Mouse (Mus musculus): ENCODE measurements around the gene Nucb1.
"Not testable (repeated sequence)": the region's sequence is repeated elsewhere in the genome, so short reads cannot be mapped to it uniquely, and the experiment has no call there.

Gene Nucb1

DNA sequence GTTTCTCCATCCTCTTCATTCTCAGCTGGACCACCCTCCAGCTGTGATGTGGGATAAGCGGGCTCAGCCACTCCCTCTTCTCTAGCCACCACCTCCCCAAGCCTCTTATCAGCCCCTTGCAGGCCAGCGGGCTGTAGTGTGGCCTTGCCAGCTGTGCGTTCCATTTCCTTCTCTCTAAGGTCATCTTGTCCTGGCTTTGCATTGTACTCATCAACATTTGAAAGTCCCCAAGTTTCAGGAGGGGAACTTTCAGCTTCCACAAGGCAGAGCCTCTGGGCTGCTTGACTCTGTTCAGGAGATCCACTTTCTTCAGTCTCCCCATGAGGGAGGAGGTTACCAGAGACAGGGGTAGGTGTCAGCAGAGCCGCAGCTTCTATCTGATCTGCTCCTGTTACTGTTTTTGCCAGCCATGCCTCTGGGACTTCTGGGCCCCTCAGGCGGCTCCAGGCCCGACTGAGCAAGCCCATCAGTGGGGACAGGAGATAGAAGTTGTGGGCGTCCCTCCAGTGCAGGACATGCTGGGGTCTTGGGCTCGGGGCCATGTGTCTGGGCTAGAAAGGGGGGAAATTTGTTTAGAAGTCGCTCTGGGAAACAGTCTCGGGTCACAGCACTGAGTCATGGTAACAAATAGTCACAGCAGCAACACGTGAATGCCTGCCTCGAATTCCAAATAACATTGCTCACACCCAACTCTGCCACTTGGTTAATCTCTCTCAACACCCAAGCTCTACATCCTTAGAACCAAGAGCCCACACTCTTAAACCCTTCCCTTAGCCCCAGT is 14.8 kb upstream of the Nucb1 start:
- no peak for DNase-seq

DNA sequence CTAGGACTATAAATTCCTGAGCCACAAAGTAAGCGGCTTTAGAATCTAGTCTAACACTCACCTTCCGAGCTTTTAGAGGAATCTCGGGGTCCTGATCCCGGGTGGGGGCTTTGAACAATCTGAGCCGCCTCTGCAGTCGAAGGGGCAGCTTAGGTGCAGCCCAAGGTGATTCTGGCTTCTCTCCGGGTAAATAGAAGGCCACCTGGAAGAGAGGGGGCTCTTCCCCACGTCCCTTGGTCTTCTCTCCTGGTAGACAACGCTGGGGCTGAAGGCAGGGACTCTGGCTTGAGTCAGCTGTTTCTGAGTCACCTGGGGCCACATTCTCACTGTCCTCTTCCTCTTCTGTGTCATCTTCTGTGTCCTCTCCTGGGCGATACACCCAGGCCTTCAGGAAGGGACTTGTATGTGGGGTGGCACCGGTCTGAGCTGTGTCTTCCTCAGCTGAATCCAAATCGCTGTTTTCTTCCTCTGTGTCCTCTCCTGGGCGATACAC is 13.5 kb upstream of the Nucb1 start:
- no peak for DNase-seq

DNA sequence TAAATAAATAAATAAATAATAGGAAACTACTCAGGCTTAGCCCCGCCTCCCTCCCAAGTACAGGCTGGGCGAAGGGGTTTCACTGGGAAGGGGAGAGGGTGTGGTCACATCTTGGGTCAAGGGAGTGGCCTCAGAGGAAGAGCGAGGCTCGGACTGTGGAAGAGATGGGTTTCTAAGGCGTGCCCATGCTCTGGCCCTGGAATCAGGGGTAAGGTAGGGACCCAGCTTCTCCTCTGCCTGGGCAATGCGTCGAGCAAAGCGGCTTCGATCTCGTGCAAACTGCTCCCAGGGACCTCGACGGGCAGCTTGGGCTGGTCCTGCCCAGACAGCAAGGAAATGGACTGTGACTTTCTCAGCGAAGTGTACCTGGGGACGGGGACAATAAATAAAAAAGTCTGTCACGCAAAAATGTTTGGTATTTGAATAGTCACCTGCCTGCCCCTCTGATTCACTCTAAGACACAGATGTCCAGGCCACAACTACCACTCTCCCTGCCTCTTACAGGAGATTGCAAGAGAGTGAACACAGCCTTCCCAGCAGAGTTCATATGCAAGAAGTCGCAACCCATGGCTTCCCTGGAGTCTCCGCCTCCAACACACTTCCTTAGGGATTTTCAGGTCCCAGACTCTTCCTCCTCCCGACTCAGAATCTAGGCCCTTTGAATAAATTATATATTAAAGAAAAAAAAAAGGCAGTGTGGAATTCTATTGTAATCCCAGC is 12.9 kb upstream of the Nucb1 start:
- no peak for DNase-seq

DNA sequence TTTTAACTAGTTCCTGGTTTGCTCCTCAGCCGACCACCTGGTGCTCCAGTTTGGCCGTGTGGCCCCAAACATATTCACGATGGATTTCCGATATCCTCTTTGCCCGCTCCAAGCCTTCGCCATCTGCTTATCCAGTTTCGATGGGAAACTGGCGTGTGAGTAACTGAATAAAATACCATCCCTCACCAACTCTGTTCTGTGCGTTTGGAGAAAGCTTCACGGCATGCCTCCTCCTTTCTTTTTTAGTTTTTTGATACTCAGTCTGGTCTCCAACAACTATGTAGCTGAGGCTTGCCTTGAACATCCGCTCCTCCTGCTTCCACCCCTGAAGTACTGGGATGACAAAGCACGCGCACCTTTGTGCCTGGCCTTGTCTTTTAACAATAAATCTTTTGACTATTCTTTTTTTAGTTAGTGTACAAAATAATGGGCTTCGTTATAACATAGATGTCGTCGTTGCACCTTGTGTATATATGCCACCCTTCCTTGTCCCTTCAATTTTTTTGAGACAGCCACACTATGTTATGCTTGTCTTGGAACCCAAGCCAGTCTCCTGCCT is 12.1 kb upstream of the Nucb1 start:
- no peak for DNase-seq

DNA sequence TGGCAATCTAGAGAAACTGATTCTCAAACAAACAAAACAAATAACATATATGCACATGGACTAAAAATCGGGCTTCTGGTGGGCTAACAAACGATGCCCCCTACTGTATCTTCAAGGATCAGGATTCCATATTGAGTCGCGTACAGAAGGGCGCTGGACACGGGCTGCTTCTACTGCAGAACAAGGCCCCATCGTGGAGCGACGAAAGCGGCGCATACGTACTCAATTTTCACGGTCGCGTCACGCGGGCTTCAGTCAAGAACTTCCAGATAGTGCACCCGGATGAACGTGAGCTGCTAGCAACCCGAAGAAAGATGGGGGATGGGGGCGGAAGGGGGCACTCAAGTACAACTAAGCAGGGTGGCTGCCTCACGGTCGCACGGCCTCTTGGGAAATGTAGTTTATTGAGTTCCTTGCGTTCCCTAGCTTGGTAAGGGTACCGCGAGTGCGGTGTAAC is 11.6 kb upstream of the Nucb1 start:
- peak; percentile 80 for DNase-seq

DNA sequence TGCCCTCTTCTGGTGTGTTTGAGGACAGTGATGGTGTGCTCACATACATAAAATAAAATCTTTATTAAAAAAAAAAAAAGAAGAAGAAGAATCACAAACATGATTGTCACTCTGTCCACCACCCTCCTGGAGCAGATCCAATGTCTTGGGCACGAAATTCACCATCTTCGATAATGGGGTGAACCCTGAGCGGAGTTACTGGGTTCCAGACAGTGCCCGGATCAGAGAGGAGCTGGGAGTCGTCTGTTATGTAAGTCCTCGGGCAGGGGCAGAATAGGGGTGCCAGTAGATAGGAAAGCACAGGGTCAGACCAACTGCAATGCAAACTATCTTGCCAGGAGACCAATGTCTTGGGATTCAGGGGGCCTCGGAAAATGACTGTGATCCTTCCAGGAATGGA is 10.4 kb upstream of the Nucb1 start:
- no peak for DNase-seq

DNA sequence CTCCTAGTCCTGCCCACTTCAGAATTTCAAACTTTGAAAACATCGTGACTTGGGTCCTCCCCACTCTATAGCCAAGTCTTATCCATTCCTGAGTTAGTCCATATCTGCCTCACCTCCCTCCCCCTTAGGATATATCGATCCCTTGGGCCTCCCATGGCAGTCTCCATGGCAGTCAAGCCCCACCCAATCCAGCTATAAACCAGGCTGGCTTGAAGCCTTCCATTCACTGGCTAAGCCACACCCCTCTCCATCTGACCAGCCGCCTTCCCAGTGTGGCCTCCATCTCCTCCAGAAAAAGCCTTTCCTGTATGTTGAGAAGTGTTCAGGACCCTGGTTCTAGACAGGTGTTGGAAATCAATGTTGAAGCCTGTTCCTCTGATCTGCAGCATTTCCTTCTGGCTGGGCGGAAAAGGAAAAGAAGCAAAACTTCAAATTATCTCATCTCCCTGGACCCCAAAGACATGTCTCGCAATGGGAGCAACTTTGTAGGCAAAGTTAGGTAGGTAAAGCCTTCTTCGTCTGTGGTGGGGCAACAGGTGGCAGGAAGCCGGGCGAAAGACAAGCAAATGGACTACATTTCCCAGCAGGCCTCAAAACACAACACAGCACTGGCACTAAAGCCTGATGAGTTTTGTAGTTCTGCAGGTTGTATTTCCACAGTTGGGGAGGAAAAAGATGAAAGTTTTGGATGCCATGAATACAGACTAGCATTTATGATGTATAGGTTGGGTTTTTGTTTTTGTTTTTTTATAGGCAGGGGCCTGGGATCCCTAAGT is 9.3 kb upstream of the Nucb1 start:
- no peak for DNase-seq

DNA sequence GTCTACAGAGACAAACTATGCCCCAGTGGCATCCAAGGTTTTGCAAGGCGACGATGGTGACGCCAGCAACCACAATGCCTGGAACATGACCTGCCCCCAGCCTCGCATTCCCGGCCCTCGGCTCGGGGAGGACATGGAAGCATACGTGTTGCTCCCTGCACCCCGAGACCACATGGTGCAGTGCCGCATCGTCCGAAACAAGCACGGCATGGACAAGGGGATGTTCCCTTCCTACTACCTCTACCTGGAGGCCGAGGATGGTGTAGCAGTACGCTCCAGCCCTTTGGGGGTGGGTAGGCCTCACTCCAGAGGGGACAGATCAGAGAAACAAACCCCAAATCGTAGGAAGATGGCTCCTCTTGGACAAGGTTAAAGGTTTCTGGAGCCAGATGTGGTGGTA is 8.4 kb upstream of the Nucb1 start:
- DNase-seq = no peak

DNA sequence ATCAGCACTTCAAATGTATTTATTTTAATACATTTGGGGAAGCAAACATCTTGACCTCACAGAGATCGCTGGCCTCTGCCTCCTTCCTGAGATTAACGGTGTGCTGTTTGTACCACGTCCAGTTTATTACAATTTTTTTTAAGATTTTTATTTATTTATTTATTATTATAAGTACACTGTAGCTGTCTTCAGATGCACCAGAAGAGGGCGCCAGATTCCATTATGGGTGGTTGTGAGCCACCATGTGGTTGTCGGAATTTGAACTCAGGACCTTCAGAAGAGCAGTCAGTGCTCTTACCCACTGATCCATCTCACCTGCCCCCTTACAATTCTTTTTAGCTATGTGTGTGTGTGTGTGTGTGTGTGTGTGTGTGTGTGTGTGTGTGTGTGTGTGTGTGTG is 6.6 kb upstream of the Nucb1 start:
- DNase-seq = not testable (repeated sequence)

DNA sequence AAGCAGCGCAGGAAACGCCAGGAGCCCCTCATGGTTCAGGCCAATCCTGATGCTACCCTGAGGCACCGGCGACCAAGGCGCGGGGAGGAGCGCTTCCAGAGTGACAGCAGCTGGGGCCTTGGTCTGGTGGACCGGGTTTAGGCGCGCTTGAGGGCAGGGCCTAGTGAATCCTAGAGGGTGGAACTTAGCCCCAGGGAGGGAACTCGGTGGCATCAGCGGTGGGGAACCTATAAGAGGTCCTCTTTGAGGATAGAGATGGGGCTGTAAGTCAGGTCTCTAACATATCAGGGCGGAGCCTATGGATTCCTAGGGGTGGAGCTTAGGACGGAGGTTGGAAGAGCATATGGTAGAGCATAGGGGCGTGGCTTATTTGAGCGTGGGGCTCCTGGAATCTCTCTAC is 5.2 kb upstream of the Nucb1 start:
- DNase-seq = no peak

DNA sequence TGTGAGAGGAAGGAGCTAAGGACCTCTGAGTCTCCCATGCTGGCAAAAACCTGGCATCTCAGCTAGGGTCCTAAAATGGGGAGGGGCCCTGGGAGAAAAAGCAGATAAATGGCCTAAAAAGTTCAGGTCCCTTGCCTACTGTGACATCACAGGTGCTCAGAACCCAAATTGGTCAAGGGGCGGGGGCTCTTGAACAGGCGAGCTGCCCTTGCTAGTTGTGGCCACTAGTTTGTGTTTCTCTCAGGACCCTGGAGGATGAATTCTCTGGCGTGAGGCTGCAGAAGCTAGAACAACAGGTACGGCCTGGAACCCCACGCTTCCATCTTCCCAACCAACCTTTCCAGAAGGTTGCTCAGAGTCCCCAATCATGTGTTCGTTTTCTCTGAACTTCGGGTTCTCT is 4.2 kb upstream of the Nucb1 start:
- no peak for DNase-seq

DNA sequence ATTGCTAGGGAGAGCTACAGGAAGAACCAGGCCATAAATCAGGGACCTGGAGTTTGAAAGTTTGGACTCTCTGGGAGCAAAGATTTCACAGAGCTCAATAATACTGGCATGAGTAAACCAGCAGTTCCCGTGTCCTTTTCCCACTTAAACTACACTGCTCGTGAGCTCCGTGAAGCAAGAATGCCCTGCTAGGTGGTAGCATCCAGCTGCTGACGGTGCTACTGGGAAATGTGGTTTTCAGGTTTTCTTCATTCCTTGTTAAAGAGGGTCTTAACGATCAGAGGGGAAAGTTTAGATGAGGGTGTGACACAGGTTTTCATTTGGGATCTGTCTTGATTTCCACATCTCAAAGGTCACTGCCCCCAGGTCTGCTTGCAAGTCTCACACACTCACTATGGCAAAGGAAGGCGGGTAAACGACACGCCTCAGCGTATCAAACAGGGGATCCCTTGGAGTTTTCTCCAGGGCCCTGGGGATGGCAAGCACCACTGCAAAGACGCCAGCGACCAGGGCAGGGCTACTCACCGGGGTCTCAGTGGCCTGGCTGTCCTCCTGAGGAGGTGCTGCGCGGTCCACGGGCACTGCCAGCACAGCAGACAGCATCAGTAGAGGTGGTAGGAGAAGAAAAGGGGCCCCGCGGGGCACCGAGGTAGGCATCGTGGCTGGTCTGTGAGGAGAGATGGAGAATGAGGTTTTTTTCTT is 874 bp downstream of the Nucb1 start:
- DNase-seq = no peak

DNA sequence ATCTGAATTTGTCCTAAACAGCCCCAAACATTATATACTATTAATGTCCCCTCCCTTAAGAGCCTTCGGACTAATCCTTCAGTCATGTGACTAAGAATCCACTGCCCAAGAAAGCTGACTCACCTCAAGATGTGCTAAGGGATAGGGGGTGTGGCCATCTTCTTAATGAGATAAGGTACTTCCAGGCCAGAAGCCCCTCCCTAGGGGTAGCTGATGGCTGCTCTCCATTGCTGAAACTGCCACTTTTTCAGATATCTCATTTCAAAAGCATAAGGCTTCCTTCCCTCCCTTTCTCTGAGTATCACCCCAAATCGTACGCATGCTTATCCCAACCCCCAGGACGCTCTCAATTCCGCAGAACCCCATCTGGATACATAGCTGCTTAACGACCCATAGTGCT is 1.6 kb downstream of the Nucb1 start:
- DNase-seq = no peak

DNA sequence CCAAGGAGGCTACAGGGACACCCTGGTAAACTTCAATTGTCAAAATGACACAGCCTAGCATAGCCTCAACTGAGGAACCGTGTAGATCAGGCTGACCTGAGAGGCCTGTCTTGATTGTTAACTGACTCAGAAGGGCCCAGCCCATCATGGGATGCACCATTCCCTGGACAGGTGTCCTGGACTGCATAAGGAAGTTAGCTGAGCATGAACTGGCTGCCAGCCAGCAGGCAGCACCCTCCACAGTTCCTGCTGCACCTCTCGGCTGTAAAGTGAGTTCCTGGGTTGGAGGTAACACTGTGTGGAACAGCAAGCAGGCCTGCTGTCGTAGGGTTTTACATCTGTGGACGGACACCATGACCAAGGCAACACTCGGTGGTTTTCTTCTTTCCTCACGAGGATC is 2.6 kb downstream of the Nucb1 start:
- peak in 1 of 2 experiments; percentile 41 for DNase-seq

DNA sequence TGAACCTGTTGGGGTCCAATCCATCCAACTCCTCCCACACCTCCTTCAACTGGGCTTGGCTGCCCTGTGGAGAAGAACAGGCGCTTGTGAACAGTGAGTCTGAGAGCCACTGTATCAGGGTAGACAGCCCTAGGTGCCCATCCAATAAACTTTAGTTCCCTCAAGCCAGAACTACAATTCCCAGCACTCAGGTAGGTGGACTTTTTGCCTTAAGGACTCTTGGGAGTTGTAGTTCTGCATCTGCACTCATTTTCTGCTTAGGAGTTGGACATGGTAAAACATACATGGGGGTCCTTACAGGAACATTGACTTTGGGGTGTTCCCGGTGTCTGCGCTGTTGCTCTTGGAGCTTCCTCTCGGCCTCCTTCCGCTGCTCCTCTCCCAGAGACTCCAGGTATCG is 11.8 kb downstream of the Nucb1 start:
- no peak for DNase-seq

DNA sequence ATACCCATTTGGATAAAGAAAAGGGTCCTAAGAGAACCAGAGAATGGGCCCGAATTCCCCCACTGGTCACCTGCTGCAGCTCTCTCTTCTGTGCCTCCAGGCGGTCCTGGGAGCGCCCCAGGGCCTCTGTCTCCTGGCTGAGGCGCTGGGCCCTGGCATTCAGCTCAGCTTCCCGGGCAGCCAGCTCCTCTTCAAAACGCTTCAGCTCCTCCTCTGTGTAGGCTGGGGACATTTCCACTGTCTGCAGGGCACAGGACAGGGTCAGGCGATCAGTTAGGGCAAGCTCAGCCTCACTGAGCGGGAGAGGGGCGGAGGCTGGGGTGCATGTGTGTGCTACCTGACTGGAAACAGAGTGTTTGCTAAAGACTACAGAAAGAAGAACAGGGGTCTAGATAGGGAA is 15.7 kb downstream of the Nucb1 start:
- DNase-seq = no peak

DNA sequence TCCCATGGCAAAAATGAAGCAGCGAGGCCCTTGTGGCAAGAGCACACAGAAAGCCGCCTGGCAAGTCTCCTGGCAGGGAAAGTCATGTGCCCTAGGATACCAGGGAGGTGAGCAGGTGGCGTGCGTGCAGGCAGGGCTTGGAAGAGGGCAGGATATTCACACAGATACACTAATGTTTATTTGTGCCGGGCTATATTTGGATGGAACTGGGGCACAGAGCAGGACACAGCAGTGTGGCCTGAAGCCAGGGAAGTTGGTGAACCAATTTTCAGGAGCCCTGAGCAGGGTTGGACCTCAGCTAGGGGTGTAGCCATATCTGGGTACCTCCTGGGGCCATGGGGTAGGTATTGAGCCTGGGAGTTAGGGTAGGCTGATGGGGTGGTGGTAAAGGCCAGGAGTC is 17.3 kb downstream of the Nucb1 start:
- DNase-seq = peak; percentile 82 to 87

DNA sequence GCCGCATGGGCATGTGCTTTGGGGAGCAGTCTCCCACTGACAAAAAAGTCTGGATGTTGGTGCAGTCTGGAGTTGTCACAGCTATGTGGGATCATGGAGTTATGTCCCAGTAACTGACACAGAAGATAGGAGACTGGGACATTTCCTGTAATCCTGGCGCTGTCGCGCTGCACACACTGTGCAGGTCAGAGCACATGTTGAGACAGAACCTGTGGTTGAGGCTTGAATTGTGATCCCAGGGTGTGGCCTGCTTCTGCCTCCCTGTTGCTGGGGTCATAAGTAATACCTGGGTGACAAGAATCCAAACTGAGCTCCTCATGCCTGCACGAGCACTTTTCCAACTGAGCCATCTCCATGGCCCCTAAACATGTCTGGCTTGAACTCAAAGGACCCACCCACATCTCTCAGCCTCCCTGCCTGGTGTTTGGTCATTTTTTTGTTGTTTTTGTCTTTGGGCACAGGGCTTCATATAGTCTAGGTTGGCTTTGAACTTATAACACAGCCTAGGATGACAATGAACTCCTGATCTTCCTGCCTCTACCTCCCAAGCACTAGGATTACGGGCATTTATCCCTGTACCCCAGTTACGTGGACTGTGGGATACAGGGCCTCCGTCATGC is 17.9 kb downstream of the Nucb1 start:
- DNase-seq = peak in 1 of 2 experiments; percentile 34

DNA sequence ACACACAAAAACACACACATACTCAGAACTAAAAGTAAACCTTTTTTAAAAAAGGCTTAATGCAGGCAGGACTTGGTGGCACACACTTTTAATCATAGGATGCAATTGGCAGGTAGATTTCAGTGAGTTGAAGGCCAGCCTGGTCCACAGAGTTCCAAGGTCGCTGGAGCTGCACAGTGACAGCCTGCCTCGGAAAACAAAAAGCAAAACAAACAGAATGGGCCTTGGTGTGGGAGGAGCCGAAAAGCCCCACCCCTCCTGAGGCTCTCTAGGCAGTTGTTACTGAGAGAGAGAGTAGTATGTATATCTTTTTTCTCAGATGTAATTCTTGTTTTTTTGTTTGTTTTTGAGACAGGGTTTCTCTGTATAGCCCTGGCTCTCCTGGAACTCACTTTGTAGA is 18.9 kb downstream of the Nucb1 start:
- DNase-seq = no peak

DNA sequence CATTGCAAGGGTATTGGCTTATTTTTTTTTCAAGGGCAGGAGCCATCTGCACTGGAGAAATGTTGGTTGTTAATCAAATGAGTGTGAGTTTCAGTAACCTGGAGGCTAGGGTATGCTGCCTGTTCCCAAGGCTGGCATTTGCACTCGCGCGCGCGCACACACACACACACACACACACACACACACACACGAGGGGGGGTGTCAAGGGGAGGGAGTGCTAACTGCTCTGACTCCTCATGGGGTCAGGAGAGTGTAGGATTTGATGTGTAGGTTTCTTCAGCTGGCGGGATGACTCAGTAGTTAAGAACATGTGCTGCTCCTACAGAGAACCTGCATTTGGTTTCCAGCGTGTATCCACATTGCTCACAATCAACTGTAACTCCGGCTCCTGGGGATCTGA is 19.4 kb downstream of the Nucb1 start:
- DNase-seq = no peak

DNA sequence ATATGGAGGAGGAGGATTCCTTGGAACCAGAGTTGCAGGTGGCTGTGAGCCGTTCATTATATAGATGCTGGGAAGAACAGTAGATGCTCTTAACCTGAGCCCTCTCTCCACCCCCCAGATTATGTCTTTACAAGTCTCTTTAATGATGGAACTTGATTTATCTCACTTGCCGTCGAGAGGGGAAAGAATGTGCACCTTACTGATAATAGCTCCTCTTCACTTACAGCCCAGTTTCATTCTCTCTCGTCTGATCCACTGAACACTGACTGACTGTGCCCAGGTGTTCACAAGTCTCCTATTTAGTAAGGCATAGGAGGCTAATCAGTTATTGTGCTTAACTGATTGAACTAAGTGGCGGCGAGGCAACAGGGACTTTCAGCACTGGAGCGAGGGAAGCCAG is 20.6 kb downstream of the Nucb1 start:
- DNase-seq = no peak
